Mouse (Mus musculus) CH12.LX (cell line): ENCODE measurements at regions not wholly inside any gene's neighbourhood (a gene's known extent, or its start where the extent isn't known, plus 50 kb on each side); places are given as distances from the start of the nearest gene placed in this dataset.

ENCODE experiments used
- DNase-seq: peaks from one replicate; pipeline ENCODE4 v3.0.0-alpha.2; 2013; ENCODE audit errors: extremely low read depth
- H3K27ac ChIP-seq: 2 replicates; pipeline ENCODE4 v1.5.1; 2012; ENCODE audit warnings: low read depth, mild to moderate bottlenecking, control low read depth, moderate library complexity; ENCODE audit not compliant: insufficient read depth
- H3K27me3 ChIP-seq: replicated peaks from 2 replicates; pipeline ENCODE3; 2012; ENCODE audit warnings: inconsistent platforms
- H3K36me3 ChIP-seq, 2 experiments: replicated peaks in 1 of 2; 2 replicates each; pipeline versions ENCODE3 to v1.6.1; 2012; ENCODE audit warnings: inconsistent platforms in 1 of 2, low read length in 1 of 2, mild to moderate bottlenecking in 1 of 2, mixed read lengths in 1 of 2, moderate library complexity in 1 of 2; ENCODE audit not compliant: control insufficient read depth in 1 of 2, insufficient read depth in 1 of 2
- H3K4me1 ChIP-seq, 2 experiments: 2 replicates each; pipeline ENCODE4 v1.6.1; 2012; ENCODE audit warnings: inconsistent platforms in 1 of 2, moderate library complexity in 1 of 2; ENCODE audit not compliant: insufficient read depth in 2 of 2, control insufficient read depth in 1 of 2
- H3K4me2 ChIP-seq: 2 replicates; pipeline ENCODE4 v1.6.1; 2012; ENCODE audit warnings: low read depth, mild to moderate bottlenecking, control low read depth; ENCODE audit not compliant: poor library complexity, insufficient read depth, severe bottlenecking
- H3K4me3 ChIP-seq, 3 experiments: fragments of 150-350 bp in 1 of 3; sonication (generic) in 1 of 3; replicated peaks in 1 of 3; 2 replicates each; pipeline versions ENCODE3 to v1.5.1; 2011 to 2012; ENCODE audit warnings: low read depth in 2 of 3, low read length in 2 of 3, mild to moderate bottlenecking in 2 of 3, moderate library complexity in 2 of 3, control low read depth in 1 of 3, improper control_type of control experiment in 1 of 3, inconsistent platforms in 1 of 3, mixed read lengths in 1 of 3; ENCODE audit not compliant: poor library complexity in 1 of 3
- H3K79me2 ChIP-seq: replicated peaks from 2 replicates; pipeline ENCODE4 v1.6.1; 2012; ENCODE audit warnings: mild to moderate bottlenecking, moderate library complexity; ENCODE audit not compliant: control insufficient read depth, poor library complexity, insufficient read depth, severe bottlenecking; ENCODE audit errors: extremely low read depth
- H3K9ac ChIP-seq: 2 replicates; pipeline ENCODE4 v1.6.1; 2012; ENCODE audit warnings: low read depth, mild to moderate bottlenecking, control low read depth, moderate library complexity; ENCODE audit not compliant: insufficient read depth
- H3K9me3 ChIP-seq: replicated peaks from 2 replicates; pipeline ENCODE3; 2012; ENCODE audit warnings: low read length, inconsistent platforms, mixed read lengths
- CHD2 ChIP-seq: IDR thresholded peaks from 2 replicates; pipeline ENCODE4 v1.6.1; 2011; ENCODE audit warnings: low read length, improper control_type of control experiment
- CTCF ChIP-seq, 2 experiments: IDR thresholded peaks in 1 of 2; conservative IDR thresholded peaks in 1 of 2; 2 replicates each; pipeline ENCODE4 v1.5.1; 2011 to 2012; ENCODE audit warnings: low read depth in 2 of 2, low read length in 2 of 2, improper control_type of control experiment in 1 of 2, inconsistent platforms in 1 of 2, mild to moderate bottlenecking in 1 of 2, moderate library complexity in 1 of 2
- ELF1 ChIP-seq: IDR thresholded peaks from 2 replicates; pipeline ENCODE4 v1.6.1; 2014; ENCODE audit warnings: low read depth, mild to moderate bottlenecking, inconsistent platforms, low read length, improper control_type of control experiment
- EP300 ChIP-seq: IDR thresholded peaks from 2 replicates; pipeline ENCODE4 v1.6.1; 2011; ENCODE audit warnings: low read length, improper control_type of control experiment
- GABPA ChIP-seq: IDR thresholded peaks from 2 replicates; pipeline ENCODE4 v1.6.1; 2012; ENCODE audit warnings: low read depth, low read length, improper control_type of control experiment, inconsistent platforms; ENCODE audit not compliant: insufficient replicate concordance
- HCFC1 ChIP-seq: IDR thresholded peaks from 2 replicates; pipeline ENCODE4 v1.6.1; 2012; ENCODE audit warnings: low read depth, mild to moderate bottlenecking, inconsistent platforms, low read length, improper control_type of control experiment
- JUND ChIP-seq: conservative IDR thresholded peaks from 2 replicates; pipeline ENCODE4 v1.6.1; 2011; ENCODE audit warnings: low read depth, low read length, improper control_type of control experiment
- KAT2A ChIP-seq: IDR thresholded peaks from 2 replicates; pipeline ENCODE4 v1.6.1; 2012; ENCODE audit warnings: low read length, improper control_type of control experiment, inconsistent platforms; ENCODE audit not compliant: insufficient replicate concordance
- MEF2A ChIP-seq: IDR thresholded peaks from 2 replicates; pipeline ENCODE4 v1.6.1; 2014; ENCODE audit warnings: low read depth, mild to moderate bottlenecking, inconsistent platforms, low read length, improper control_type of control experiment, borderline replicate concordance
- MYC ChIP-seq: IDR thresholded peaks from 2 replicates; pipeline ENCODE4 v1.6.1; 2011; ENCODE audit warnings: low read depth, mild to moderate bottlenecking, improper control_type of control experiment, low read length
- POLR2A ChIP-seq: IDR thresholded peaks from 2 replicates; pipeline ENCODE4 v1.6.1; 2011; ENCODE audit warnings: low read depth, mild to moderate bottlenecking, improper control_type of control experiment, low read length
- RAD21 ChIP-seq: IDR thresholded peaks from 2 replicates; pipeline ENCODE4 v1.6.1; 2011; ENCODE audit warnings: low read depth, mild to moderate bottlenecking, low read length, improper control_type of control experiment, moderate library complexity
- RCOR1 ChIP-seq: conservative IDR thresholded peaks from 2 replicates; pipeline ENCODE4 v1.6.1; 2012; ENCODE audit warnings: low read depth, mild to moderate bottlenecking, inconsistent platforms, low read length, improper control_type of control experiment
- SMC3 ChIP-seq: IDR thresholded peaks from 2 replicates; pipeline ENCODE4 v1.6.1; 2011; ENCODE audit warnings: low read depth, low read length, improper control_type of control experiment
- TBP ChIP-seq: conservative IDR thresholded peaks from 2 replicates; pipeline ENCODE4 v1.6.1; 2011; ENCODE audit warnings: low read depth, low read length, improper control_type of control experiment
- UBTF ChIP-seq: IDR thresholded peaks from 2 replicates; pipeline ENCODE4 v1.6.1; 2012; ENCODE audit warnings: low read depth, mild to moderate bottlenecking, inconsistent platforms, low read length, improper control_type of control experiment, moderate library complexity
- USF1 ChIP-seq: IDR thresholded peaks from 2 replicates; pipeline ENCODE4 v1.6.1; 2014; ENCODE audit warnings: low read depth, mild to moderate bottlenecking, inconsistent platforms, low read length, improper control_type of control experiment
- USF2 ChIP-seq: conservative IDR thresholded peaks from 2 replicates; pipeline ENCODE4 v1.6.1; 2011; ENCODE audit warnings: low read depth, low read length, improper control_type of control experiment
- ZC3H11A ChIP-seq: IDR thresholded peaks from 2 replicates; pipeline ENCODE4 v1.6.1; 2012; ENCODE audit warnings: low read depth, mild to moderate bottlenecking, inconsistent platforms, low read length, improper control_type of control experiment
- ZKSCAN1 ChIP-seq: IDR thresholded peaks from 2 replicates; pipeline ENCODE4 v1.6.1; 2012; ENCODE audit warnings: low read depth, inconsistent platforms, low read length, improper control_type of control experiment, borderline replicate concordance
- dilution Hi-C: fragments of 300-500 bp; cut with MboI; formaldehyde crosslinking; loops from 2 replicates; pipeline ENCODE4 v1.14.3; 2020; ENCODE audit warnings: low sequenced_read_pairs; ENCODE audit not compliant: extremely low pct_unique_long_range_greater_than_20kb, extremely low pct_ligation_motif_present
- in situ Hi-C: fragments of 300-500 bp; cut with MboI; formaldehyde crosslinking; loops from 3 replicates; pipeline ENCODE4 v1.14.3; 2019; ENCODE audit warnings: low sequenced_read_pairs, low pct_ligation_motif_present, low pct_unique_long_range_greater_than_20kb, mixed read lengths

DNA sequence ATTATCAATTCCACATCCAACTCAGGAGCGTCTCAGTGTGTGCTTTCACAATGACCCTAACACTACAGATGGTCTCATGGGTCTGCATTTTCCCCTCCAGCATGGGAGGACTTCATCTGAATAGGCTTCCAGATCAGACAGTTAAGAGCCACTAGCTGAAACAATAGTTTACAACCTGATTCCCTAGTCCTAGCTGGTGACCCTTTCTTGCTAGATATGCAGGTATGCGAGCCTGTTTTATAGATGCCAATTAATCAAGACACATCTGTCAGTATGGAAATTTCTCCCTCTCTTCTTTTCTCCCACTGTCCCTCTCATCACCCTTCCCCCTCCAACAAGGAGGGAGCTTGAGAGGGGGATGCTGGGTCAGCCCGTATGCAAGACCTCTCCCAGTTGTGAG is 71.2 kb upstream of the Zic3 start:
- dilution Hi-C loops: no loop called here

DNA sequence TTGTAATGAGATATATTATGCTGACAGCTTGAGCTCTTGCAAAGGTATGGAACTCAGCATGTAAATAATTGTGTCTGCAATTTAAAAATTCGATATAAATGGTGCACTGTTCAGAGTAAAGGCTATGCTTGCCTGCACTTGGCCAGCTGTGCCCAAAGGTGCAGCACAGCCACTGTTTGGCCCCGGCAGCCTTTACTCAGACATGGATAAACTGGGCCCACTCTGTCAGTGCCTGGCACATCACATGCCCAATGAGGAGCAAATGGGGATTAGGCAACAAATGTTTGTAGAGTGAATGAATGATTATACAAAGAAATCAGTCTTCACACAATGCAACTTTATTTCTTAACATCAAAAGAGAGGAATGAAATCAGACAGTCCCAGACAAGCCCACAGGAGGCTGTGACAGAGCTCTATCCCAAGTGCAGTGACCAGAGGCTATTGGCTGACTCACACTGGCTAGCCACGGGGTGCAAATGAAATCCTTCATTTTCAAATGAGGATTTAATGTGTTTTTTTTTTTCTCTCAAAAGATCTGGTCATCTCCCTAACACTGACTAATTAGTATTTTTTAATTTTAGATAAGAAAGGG is 67.8 kb upstream of the Zic3 start:
- dilution Hi-C loops: no loop called here
- no peaks in the 10 kb centered on the region for H3K79me2 ChIP-seq
- in situ Hi-C loops: no loop called here
- no peaks in the 10 kb centered on the region for H3K9me3 ChIP-seq
- no peak overlapping the region for H3K27ac ChIP-seq
- TF ChIP-seq UBTF (no peak), KAT2A (no peak), USF2 (no peak), ZKSCAN1 (no peak), CHD2 (no peak), MYC (no peak), ELF1 (no peak), CTCF (conservative IDR thresholded peaks at IDR 0.05 in 1 of 2, IDR thresholded peaks at IDR 0.05 in 1 of 2; ENCODE audit: low read depth in 2 of 2, low read length in 2 of 2) (no peak), POLR2A (no peak), TBP (no peak), EP300 (no peak)
- no peak overlapping the region for H3K9ac ChIP-seq
- H3K27me3 ChIP-seq: no peaks in the 10 kb centered on the region
- H3K4me1 ChIP-seq: no peaks in the 10 kb centered on the region
- H3K4me2 ChIP-seq: no peak overlapping the region
- H3K4me3 ChIP-seq: no peak overlapping the region
- DNase-seq: no peak
- no peaks in the 10 kb centered on the region for H3K36me3 ChIP-seq

More for the DNA sequence above, 71.2 kb upstream of the Zic3 start:
- Histone ChIP-seq H3K9ac (no peak overlapping the region), H3K4me2 (no peak overlapping the region), H3K27ac (no peak overlapping the region), H3K9me3 (no peaks in the 10 kb centered on the region), H3K27me3 (no peaks in the 10 kb centered on the region), H3K36me3 (no peaks in the 10 kb centered on the region), H3K4me1 (no peaks in the 10 kb centered on the region), H3K4me3 (no peak overlapping the region), H3K79me2 (no peaks in the 10 kb centered on the region)
- no peak for DNase-seq
- in situ Hi-C loops: no loop called here
- no peak for TF ChIP-seq MEF2A
- no peak for TF ChIP-seq EP300
- TF ChIP-seq MYC: no peak
- TF ChIP-seq USF1: no peak
- TF ChIP-seq GABPA: no peak
- TF ChIP-seq ZC3H11A: no peak
- TF ChIP-seq USF2: no peak
- no peak for TF ChIP-seq JUND
- no peak for TF ChIP-seq TBP
- TF ChIP-seq HCFC1: no peak
- TF ChIP-seq RAD21: no peak
- TF ChIP-seq SMC3: no peak
- TF ChIP-seq UBTF: no peak
- TF ChIP-seq CTCF (conservative IDR thresholded peaks at IDR 0.05 in 1 of 2, IDR thresholded peaks at IDR 0.05 in 1 of 2; ENCODE audit: low read depth in 2 of 2, low read length in 2 of 2): no peak
- no peak for TF ChIP-seq RCOR1
- TF ChIP-seq POLR2A: no peak
